Mouse (Mus musculus) adrenal gland, adult 18-20 months (tissue): ENCODE data around the gene Rnls. TPM values are rescaled to one million over a fixed set of nuclear protein-coding genes. Genes with fewer than 3 reads are reported as not detected.
A peak's percentile ranks its signal among the peaks of the same experiment; 100 is the strongest.

Source experiments
- DNase-seq, 2 experiments: peaks; one replicate each; pipeline ENCODE4 v3.0.0; 2021 to 2022; ENCODE audit warnings: low spot score in 2 of 2
- total RNA-seq, 2 experiments: library from RNA; stranded (reverse); gene quantifications; 1 replicate in 1 of 2; 2 replicates in 1 of 2; pipeline ENCODE4 v1.2.3; 2021

The Rnls gene
- total RNA-seq, 2 experiments from 2014 or later, result 3.4 to 4.3 TPM

- no peak for DNase-seq
These were observed 127.7 kb downstream of the Rnls start for GRCm38 (mm10) chr19:33264224-33264993.

GRCm38 (mm10) chr19:33262421-33262820, 129.7 kb downstream of the Rnls start:
- no peak for DNase-seq

DNA sequence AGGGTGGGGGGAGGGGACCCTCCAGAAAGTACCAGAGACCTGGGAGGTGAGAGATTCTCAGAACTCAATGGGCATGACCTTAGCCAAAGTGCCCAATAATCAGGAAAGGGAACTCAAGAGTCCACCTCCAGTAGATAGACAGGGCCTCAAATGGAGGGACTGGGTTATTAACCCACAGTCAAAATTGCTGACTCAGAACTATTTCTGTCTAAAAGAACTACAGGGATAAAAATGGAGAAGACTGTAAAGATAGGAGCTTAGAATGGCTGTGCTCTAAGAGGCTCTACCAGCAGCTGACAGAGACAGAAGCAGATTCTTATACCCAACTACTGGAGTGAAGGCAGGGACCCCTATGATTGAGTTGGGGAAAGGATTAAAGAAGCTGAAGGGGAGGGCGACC, 132.9 kb downstream of the Rnls start:
- no peak for DNase-seq

- DNase-seq, result no peak
These were observed 138.2 kb downstream of the Rnls start for GRCm38 (mm10) chr19:33253893-33254292.

DNA sequence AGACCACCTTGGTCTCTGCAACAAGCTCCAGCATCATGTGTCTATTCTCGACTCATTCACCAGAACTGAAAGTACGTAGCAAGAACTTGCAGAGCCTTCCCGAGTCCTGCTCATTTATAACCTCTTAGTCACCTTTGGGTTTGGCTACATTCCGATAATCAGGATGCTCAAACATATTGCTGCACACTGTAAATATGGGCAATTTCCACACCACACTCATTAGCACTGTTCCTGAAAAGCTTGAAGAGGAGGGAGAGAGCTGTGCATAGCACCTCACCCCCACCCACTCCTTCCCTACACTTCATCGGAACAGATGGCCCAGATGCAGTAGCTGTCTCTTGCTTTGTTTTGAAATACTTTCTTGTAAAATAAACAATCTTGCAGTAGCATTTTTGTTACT, 139.9 kb downstream of the Rnls start:
- no peak for DNase-seq

- DNase-seq, result no peak
These were observed 147.9 kb downstream of the Rnls start for GRCm38 (mm10) chr19:33244196-33244595.

GRCm38 (mm10) chr19:33240386-33240785, 151.7 kb downstream of the Rnls start:
- no peak for DNase-seq

- no peak for DNase-seq
These were observed 159.2 kb downstream of the Rnls start for GRCm38 (mm10) chr19:33232902-33233301.

DNA sequence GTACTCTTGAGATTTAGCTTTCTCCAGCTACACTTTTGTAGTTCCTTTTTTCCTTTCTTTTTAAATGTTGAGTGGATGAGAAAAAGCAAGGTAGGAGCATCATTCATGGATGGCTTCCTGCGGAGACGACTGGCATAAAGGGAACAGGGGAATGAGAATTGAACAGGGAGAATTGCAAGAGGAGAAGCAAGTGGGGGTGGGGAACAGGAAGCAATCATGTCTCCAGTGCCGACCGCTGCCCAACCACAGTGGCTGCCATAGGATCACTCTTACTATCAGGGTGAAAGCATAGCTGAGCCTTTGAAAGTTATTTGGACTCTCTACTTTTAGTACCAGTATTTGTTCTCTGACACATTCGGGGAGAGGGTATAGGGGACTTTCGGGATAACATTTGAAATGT, 160.8 kb downstream of the Rnls start:
- DNase-seq, result no peak

DNA sequence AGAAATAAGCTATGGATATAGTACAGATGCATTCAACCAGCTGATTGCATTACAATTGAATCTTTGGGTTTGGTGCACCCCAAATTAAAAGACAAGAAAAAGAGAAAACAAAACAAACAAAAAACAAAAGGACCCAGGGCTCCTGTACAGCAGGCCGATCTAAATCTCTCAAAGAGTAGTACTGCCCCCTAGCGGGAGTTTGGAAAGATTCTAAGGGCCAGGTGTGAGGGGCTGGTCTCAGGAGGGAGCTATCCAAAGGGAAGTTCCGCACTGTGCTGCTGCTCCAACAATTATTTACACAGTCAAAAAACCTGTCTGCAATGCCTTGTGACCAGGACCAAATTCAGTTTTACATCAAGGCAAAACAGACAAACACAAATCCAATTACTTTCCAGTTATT, 165.1 kb downstream of the Rnls start:
- peak; percentile 51 to 61 for DNase-seq

DNA sequence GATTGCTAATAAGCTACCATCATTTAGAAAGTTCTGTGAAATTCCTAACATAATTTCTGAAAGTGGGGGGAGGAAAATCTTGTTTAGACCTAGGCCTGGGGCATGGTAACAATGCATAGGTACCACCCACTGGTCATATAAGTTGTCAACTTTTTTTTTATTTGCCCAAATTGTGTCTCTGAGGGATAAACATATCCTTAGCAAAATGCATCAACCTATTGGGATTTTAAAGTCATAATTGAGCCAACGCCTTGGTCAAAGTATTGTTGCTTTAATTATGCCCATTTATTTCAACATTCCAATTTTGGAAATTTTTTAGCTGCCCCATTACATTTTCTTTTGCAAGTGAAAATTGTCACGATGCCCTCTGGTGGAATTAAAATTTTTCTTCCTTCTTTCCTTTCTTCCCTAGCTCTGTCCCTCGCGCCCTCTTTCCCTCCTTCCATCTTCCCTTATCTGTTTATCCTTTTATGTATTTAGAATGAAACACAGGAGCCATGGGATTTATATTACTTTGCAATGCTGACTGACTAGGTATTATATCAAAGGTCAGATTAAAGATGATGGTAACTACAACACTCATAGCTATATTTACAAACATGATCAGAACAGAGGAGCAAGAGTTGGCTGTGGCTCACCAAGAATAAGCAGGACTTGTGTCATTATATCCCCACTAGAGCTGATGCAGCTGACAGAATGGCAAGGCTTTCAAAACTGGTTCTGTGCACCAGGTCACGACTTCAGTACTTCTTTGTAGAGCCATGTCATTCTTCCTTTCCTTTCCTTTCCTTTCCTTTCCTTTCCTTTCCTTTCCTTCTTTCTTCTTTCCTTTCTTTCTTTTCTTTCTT, 166.0 kb downstream of the Rnls start:
- DNase-seq, result no peak

GRCm38 (mm10) chr19:33225002-33225376, 167.1 kb downstream of the Rnls start:
- no peak for DNase-seq

DNA sequence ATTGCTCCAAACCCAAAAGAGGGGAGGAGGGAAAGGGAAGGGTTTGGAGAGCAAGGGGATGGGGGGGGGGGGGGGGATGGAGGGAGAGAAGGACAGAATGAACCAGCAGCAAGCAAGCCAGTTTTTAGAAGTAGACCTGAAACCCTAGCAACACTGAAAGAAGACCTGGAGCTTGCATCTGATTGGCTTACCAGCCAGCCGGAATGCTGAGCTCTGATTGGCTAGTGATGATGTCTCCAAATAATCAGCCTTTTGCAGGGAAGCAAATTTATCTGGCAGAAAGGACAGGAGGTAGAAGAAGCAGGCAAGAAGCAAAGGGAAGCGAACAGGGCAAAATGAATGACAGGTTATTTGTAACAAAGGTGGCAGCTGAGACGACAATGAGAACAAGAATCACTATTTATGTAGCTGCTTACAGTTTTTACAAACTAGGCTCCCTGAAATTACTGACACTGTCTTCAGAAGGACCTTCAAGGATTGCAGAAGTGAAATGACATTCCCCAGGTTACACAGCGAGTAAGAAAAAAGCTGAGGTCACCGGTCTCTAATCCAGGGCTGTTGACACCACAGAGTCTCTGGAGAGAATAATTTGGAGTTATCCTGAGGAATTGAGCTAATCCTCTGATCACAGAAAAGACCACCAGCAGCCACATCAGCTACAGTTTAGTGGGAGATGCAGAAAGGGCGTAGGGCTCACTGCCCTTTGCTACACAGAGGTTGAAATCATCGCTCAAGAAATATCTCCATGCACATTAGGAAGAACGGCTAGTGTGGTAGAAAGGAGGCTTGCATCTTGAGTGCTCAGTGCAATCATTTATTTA, 167.7 kb downstream of the Rnls start:
- peak in 1 of 2 experiments; percentile 11 for DNase-seq

DNA sequence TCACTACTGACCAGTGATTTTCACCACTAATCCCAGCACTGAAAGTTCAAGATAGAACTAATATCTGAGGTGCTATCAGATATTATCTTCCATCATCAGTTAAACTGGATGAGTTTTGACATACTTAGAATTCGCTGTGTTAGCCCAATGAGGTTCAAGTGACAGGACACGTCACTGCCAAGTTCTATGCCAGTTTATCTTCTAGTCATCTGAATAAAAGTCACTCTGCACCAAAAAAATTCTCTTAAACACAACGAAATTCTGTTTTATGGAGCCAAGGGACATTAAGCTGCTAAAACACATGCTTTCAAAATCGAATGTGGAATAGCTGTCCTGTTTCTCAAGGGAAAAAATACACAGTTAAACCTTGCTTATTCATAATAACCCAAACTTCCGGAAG, 168.3 kb downstream of the Rnls start:
- no peak for DNase-seq

DNA sequence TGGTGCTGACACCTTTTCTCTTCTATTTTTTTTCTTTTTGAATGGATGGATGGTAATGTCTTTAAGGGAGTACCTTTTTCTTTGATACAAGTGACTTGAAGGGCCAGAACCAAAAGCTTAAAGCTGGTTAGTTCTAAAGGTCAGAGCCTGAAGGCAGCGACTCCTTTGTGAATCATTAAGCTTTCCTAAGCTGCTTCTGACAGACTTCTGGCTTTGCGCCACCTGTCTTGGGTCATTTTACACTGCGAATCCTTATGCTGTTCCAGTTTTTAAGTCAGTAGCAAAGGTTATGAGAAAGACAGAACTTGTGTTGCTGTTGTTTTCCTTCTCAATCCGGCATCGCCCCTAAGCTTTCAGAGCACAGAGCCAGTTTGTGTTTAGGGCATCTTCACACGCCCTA, 168.8 kb downstream of the Rnls start:
- peak; percentile 44 to 56 for DNase-seq

DNA sequence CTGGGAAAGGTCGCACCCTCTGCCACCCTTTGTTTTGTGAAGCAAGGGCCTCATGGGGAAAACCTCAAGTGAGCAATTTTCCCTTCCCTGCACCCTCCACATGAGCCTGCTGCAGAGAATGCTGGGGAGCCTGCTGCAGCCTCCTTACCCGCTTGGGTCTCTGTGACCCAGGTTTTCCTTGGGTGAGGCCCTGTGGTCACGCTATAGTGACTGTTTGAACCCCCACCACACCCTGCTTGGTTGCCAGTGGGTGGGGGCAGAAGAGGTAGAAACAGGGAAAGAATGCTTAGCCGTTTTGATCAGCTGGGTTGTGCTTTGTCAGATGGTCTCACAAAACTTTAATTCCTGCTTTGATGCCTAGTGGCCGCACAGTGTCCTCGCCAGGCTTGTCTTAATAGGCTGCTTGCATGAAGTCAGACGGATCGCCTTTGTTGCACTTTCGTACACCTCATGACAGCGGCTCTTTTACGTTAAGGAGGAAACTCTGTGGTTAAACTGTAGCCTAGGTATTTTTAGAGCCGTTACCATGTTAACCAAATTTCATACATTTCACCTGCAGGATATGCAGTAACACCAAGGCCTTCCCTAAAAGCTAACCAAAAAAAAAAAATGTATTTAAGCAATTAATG, 169.4 kb downstream of the Rnls start:
- no peak for DNase-seq

- DNase-seq, result no peak
These were observed 174.2 kb downstream of the Rnls start for GRCm38 (mm10) chr19:33217791-33218300.

- DNase-seq, result no peak
These were observed 182.4 kb downstream of the Rnls start for GRCm38 (mm10) chr19:33209709-33210108.

- DNase-seq, result no peak
These were observed 184.1 kb downstream of the Rnls start for GRCm38 (mm10) chr19:33207991-33208390.

DNA sequence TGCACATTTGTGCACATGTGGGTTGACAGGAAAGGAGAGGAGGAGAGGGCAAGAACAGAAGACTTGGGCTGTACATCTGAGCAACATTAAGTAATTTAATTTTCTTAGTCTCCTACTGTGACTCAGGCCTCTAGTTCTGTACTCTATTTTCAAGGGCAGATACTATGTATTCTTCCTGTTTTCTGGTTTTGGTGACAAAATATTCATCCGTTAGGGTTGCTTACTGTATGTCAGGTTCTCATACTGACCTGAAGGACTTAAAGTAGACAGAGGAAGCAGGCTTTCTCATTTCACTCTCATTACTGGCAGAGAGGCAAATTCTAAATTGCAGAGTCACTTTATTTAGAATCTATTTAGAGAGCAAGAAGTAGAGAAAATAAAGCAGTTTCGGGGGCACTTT, 186.7 kb downstream of the Rnls start:
- no peak for DNase-seq

- no peak for DNase-seq
These were observed 189.7 kb downstream of the Rnls start for GRCm38 (mm10) chr19:33202422-33202821.
